Mouse (Mus musculus): ENCODE data around the gene Chst5. TPM values are rescaled to one million over a fixed set of nuclear protein-coding genes. Genes with fewer than 3 reads are reported as not detected.

The Chst5 gene
- polyA plus RNA-seq, 1 experiment: 1.4 TPM

DNA sequence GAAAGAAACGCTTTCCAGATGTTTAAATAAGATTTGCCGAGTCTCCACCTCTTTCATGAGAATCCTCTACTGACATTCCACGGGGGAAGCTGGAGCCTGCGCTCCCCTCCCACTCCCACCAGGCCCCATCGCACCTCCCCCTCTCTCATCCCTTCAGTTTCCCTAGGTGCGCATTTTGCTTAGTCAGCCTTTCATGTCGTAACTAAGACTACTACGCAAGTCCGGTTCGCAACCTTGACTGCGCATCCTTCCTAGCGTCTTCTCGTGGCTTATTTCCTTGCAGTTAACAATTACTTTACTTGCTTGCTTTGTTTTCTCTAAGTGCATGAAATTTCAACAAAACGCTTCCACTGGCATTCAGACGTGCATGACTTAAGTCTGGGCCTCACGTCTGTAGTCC lies 21.5 kb upstream of the Chst5 start:
- DNase-seq (ENCODE audit: extremely low spot score in 1 of 2, low spot score in 1 of 2): no peak

DNA sequence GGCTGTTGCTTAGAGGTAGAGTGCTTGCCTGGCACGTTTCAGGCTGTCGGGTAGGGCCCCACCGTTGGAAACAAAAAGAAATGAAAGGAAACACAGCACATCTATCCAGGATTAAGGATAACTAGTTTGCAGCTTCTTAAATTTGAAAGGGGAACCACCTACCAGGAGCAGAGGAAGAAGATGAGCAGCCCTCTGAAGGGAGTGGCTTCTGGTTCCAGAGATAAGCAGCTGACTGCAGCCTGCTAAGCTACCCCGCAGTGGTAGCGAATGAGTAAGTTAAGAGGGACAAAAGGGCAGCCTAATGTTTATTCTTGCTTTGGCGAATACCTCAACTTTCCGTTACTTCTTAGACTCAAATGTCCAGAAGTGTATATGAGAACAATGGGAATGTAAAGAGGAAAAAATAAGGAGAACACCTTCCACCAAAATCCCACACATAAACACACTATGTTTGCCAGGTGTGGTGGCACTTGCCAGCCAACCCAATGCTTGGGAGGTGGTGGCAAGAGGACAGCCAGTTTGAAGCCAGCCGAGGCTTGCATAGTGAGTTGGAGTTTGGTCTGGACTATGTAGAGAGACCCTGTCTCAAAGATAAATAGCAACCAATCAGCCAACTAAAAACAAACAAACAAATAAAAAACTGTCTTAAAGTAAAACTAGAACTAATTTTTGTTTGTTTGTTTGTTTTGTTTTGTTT lies 19.5 kb upstream of the Chst5 start:
- DNase-seq (ENCODE audit: extremely low spot score in 1 of 2, low spot score in 1 of 2): no peak

DNA sequence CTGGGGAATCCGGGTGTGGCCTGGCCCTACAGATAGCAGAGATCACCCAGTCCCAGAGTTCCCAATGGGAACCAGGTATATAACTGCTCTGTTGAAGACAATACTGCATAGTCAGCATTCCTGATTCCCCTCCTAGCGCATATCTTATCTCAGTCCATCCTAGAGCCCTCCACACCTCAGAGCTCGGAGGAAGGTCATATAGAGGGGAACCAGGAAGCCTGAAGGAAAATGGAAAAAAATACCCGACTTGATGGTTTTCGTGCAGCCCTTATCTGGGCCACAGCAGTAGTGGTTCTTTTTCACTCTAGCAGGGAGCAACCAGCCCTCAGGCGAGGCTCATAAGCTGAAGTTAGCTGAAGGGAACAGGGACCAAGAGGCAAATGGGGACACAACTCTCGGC lies 14.7 kb upstream of the Chst5 start:
- DNase-seq (ENCODE audit: extremely low spot score in 1 of 2, low spot score in 1 of 2): no peak

DNA sequence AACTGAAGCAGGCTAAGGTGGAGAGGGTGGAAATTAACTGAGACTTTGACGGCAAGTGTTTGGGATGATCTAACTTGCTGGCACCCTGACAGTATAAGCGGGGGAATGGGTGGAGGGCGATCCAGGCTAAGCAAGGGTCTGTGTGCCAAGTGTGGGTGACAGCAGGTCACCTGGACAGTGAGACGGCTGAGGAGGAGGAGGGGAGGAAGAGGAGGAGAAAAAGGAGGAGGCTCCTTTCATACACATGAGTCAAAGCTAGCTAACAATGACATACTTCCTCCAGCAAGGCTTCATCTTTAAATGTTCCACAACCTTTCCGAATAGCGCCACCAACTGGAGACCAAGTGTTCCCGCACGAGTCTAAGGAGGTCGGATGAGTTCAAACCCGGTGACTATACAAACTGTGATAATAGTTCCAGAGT lies 13.1 kb upstream of the Chst5 start:
- DNase-seq (ENCODE audit: extremely low spot score in 1 of 2, low spot score in 1 of 2): peak in 1 of 2 experiments; percentile 70

DNA sequence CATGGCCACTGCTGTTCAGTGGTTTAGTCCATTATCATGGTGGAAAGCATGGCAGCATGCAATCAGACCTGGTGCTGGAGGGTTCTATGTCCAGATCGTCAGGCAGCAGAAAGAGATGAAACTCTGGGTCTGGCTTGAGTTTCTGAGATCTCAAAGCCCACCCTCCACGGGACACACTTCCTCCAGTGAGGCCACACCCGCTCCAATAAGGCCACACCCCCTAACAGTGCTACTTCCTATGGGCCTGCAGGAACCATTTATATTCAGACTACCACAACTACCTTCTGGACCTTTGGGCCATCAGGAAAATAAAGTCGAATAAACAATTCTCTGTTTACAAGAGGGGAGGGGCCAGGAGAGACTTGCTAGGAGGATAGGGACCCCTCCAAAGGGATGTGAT lies 10.7 kb upstream of the Chst5 start:
- no peak for DNase-seq (ENCODE audit: extremely low spot score in 1 of 2, low spot score in 1 of 2)

DNA sequence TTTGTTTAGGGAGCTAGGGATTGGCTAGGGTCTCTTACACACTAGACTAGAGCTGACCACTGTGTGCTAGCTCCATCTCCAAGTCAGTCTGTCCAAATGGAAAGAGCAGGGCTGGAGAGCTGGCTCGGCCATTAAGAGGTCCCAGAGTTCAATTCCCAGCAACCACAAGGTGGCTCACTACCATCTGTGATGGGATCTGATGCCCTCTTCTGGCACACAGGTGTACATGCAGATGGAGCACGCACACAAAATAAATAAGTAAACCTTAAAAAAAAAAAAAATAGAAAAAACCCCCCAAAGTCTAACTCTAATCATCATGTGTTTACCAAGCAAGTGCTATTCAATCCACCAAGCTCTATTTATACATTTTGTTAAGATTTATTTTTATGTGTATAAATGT lies 9.4 kb upstream of the Chst5 start:
- no peak for DNase-seq (ENCODE audit: extremely low spot score in 1 of 2, low spot score in 1 of 2)

DNA sequence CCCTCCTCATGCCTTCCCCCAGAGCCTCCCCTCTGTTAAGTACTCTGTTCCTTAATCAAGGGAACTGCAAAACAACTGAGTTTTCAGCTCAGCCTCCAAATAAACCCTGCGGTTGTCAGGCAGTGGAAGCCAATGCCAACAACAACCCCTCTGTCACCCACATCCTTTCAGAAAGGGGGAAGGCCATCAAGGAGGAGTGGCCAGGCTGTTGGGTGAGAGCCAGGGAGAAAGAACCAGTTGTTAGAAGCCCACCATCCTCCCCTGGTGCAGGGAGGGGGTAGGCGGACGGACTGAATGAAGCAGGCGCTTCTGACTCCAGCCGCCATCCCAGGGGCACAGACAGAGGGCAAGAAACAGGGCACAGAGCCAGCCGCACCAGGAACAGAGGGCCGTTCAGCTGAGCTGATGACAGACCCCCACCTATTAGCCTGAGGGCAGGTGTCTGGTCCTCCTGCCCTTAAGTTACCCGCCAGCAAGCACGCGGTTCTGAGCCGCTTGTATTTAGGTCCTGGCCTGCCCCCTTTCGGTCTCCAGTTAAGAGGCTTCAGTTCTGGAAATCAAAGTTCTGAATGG lies 2.7 kb upstream of the Chst5 start:
- peak in 1 of 2 experiments; percentile 28 for DNase-seq (ENCODE audit: extremely low spot score in 1 of 2, low spot score in 1 of 2)

DNA sequence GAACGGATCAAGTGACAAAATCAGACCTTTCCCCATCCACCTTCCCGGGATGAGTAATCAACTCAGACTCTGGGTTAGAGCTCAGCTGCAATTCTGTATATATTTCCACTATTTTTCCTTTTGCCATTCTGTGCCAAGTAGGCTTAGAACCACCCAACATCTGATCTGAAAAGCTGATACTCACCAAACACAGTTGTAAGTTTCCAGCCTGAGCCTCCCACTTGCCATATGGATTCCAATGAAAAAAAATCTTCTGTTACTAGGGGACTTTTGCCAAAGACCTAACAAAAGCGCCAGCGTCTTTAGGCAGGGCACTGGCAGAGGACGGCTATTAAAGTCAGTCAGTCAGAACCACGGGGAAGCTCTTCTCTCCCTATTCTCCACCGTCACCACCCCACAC lies 1.3 kb upstream of the Chst5 start:
- DNase-seq (ENCODE audit: extremely low spot score in 1 of 2, low spot score in 1 of 2): peak; percentile 23 to 65

DNA sequence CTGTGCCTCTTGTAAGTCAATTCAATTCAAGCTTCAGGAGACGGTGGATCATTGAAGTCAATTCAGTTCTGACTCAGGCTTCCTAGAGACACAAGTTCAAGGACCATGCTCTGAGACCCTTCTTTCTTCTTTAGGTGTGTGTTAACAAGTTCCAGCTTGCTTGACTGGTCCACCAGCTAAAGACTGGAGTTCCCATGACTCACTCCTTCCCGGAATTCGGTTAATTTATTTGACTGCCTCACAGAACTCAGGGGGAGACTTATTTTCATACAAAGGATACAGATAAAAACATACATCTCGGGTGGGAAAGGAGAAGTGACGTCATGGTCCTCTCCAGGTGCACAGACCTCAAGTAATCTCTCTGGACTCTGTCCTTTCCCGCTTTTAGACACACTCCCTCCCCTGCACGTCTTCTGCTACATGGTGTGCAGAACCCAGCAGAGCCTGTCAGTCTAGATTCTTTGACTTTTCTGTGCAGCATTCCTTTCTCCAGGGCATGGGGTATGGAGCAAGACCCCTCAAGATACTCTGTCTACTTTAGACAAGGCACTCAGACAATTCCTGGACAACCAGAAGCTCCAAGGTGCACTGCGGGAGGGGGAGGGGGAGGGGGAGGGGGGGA lies 4.6 kb downstream of the Chst5 start:
- no peak for DNase-seq (ENCODE audit: extremely low spot score in 1 of 2, low spot score in 1 of 2)

DNA sequence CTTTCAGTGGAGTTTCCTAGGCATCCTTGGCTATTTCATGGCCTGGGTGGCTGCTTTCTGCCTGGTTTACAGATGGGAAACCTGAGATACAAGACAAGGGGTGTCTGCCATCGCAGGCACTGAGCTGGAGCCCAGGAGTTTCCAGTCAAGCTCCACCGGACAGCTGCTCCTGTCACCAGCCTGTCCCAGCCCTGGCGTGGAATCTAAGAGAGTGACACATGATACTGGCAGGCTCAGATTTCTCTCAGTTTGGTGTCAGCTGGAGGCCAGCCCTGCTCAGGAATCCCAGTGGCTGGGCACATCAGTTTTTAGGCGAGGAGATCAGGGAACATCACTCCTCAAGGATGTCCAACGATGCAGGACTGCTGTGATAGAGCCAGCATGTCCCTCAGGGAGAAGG lies 8.2 kb downstream of the Chst5 start:
- DNase-seq (ENCODE audit: extremely low spot score in 1 of 2, low spot score in 1 of 2): no peak

DNA sequence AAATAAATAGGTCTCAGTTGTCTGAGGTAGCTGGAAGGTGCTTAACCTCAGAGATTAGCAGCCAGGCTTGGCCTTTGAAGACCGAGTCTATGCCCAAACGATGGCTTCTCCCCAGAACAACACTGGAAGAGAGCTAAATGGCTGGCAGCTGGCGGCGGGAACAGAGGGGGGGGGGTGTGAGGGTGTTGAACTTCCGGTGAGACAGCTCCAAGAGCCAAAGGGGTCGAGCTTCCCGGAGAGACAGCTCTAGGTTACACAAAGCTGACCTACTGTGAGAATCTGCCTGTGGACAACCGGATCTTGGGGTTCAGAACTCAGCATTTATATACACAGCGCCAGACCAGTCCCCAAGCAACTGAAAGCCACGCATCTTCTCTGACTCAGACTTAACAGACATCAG lies 11.7 kb downstream of the Chst5 start:
- DNase-seq (ENCODE audit: extremely low spot score in 1 of 2, low spot score in 1 of 2): no peak

DNA sequence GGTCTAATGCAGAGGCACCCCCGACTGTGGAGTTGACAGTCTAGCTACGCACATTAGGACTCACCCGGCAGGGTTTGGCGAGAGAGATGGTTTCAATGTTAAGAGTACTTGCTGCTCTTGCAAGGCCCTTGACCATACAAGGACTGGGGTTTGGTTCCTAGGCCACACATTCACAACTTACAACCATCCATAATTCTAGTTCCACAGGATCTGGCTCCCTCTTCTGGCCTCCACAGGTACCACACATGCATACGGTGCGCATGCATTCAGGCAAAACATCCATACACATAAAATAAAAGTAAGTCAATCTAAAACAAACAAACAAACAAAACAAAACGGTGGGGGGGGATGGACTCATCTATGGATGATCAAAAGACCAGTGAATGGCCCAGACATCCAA lies 15.3 kb downstream of the Chst5 start:
- DNase-seq (ENCODE audit: extremely low spot score in 1 of 2, low spot score in 1 of 2): no peak

DNA sequence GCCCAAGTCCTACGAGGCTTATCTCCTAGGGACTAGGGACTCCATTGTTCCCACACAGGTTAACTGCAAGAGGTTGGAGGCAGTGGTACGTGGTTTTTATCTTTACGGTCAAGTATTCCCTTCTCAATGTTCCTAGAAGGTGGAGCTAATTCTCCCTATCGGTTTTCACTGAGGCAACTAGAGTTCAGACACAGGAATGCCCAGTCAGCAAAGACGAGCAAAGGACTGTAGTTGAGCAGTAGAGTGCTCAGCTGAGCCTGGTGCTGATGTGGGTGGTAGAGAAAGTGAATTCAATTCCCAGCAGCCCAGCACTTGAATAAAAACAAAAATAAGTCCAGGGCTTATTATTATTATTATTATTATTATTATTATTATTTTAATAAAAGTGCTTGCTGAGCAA lies 17.6 kb downstream of the Chst5 start:
- no peak for DNase-seq (ENCODE audit: extremely low spot score in 1 of 2, low spot score in 1 of 2)

DNA sequence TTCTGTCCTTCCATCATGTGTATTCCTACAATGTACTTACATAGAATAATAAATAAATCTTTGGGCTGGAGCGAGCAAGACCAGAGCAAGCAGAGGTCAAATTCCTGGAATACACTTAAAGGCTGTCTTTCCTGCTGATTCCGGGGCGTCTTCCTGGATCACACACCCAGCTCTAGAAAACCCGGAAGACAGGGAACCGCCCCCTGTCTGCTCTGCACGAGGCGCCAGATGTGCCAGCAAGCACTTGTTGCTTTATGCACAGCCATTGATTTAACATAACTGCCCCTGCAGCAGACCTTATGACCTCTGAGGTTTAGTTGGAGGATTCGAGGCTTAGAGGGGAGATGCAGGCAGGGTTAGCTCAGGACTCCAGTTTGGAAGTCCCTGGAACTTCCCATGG lies 18.3 kb downstream of the Chst5 start:
- DNase-seq (ENCODE audit: extremely low spot score in 1 of 2, low spot score in 1 of 2): no peak

DNA sequence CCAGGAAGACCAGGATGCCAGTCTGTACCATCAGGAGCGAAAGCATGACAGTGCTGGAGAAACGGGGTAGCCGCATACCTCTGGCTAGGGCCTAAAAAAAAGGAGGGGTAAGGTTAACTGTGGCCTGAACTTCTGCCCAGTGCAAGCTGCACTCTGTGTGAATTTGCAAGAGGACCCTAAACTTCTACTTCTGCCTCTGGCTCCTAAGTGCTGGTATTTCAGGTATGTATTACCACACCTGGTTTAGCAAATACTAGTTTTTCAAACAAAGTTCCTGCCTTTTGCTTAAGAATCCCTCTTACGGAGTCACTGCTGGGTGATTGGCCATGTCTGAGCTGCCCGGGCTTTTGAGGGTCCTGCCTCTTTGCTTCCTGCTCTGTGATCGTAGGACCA lies 19.3 kb downstream of the Chst5 start:
- DNase-seq (ENCODE audit: extremely low spot score in 1 of 2, low spot score in 1 of 2): no peak

DNA sequence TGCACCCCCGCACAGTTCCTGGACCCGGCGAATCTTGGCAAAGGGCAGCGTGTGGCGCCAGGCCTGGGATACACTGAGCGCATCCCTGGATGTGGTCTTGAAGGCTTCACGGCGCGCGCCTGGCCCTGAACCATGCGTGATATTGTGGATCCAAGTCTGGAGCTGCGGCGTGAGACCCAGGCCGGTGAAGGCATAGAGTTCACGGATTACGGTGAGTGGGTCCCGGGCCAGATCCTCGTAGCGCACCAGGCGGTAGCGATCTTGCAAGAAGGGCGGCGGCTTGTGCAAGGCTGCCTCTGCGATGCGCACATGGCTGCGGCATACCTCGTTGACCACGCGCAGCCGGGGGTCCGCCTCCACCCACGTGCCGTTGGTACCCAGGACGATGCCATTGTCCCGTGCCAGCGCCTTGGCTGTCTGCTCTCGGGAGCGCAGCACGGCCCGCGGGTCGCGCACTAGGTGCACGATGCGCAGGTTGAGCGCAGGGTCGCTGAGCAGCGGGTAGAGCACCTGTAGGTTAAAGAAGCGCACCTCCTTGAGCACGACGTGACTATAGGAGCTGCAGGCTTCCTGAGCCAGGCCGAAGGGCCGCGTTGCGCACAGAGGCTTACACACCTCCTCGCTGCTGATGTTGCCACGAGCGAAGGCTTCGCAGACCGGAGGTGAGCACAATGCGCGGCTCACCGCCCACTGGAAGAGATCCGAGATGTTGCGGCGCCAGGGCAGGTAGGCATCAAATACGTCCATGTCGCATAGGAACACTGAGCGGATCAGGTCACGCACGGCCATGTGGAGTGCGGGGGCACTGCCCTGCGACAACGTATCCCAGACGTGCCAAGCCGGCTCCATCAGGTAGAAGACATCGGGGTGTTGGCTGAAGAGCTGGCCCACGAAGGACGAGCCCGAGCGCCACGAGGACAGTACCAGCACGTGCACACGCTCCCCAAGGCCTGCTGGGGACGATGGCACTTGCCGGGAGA lies 20.0 kb downstream of the Chst5 start:
- no peak for DNase-seq (ENCODE audit: extremely low spot score in 1 of 2, low spot score in 1 of 2)

DNA sequence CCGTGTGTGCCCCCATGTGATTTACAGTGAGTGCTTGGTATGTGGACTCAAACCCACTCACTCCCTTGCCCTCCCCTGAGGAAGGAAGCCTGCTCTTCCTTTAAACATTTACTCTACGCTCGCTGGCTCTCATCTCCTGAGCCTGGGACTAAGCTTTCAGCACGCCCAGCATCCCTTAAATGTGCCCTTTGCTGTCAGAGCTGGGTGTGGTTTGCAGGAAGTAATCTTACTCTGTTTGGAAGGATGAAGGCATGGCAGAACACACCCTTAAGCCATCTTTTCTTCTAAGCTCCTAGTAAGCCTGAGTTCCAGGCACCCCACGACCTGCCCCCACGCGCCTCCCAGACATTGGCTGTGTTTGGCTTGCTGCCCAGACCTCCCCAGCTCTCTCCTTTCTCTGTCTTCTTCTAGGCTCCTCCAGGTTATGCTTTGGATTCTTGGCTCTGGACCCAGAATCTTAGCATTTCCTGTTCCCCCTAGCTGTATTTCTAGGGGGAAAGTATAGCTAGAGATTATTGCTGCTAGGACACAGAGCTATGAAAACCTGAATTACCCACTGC lies 22.1 kb downstream of the Chst5 start:
- no peak for DNase-seq (ENCODE audit: extremely low spot score in 1 of 2, low spot score in 1 of 2)

DNA sequence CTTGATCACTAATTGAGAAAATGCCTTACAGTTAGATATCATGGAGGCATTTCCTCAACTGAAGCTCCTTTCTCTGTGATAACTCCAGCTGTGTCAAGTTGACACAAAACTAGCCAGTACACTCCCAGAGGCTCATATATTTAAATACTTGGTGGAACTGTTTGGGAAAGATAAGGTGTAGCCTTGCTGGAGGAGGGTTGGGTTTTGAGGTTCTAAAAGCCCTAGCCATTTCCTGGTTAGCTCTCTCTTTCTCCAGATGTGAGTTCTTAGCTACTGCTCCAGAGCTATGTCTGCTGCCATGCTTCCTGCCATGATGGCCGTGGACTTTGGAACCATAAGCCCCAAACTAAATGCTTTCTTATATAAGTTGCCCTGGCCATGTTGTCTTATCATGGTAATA lies 22.8 kb downstream of the Chst5 start:
- DNase-seq (ENCODE audit: extremely low spot score in 1 of 2, low spot score in 1 of 2): no peak

DNA sequence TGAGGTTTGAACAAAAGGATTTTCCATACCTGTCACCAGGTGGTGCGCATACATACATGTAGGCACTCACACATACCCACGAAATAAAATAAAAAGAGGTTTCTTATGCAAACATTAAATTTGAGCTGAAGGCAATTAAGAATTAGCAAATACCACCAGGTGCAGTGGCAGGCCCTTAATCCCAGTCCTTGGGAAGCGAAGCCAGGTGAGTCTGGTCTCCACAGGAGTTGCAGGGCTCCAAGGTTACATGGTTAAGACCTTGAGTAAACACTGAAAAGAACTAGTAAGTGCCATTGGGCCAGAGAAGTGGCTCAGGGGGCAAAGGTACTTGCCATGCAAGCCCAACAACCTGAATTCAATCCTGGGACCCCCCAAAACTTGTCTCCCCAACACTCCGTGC lies 26.6 kb downstream of the Chst5 start:
- no peak for DNase-seq (ENCODE audit: extremely low spot score in 1 of 2, low spot score in 1 of 2)

DNA sequence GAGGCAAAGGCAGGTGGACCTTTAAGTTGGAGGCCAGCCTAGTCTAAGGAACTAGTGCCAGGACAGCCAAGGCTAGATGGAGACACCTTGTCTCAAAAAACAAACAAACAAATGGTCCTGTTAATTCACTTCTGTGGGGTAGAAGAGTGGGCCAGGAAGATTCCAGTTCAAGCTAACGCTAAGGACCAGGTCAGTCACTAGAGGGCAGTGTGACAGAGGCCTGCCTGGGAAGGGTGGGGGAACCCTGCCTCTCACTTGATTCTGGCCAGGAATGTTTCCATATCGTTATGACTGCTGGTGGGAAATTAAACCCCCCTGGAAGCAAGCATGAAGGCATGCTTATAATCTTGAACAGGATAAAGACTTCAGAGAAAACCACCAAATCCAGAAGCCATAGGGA lies 28.7 kb downstream of the Chst5 start:
- DNase-seq (ENCODE audit: extremely low spot score in 1 of 2, low spot score in 1 of 2): peak in 1 of 2 experiments; percentile 60

DNA sequence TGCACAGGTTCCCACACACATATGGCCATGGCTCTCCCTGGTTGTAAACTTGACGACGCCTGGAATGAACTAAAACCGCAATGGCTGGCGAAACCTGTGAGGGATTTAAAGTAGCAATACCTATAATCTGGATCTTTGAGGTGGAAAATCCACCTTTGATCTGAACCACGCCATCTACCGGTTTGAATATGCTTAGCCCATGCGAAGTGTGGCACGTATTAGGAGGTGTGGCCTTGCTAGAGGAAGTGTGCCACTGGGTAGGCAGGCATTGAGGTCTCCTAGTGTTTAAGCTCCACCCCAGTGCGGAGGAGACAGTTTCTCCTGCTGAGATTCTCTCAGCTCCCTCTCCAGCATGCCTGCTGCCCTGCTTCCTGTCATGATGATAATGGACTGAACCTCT lies 32.5 kb downstream of the Chst5 start:
- DNase-seq (ENCODE audit: extremely low spot score in 1 of 2, low spot score in 1 of 2): no peak

Measured in frontal cortex, adult 2 months (tissue).